Mouse (Mus musculus): Measurements from ENCODE around the gene Tmem117. TPM values are rescaled to one million over a fixed set of nuclear protein-coding genes. Genes with fewer than 3 reads are reported as not detected.

Gene Tmem117
- total RNA-seq, 2 experiments from 2014 or later, result 8.1 to 9.2 TPM

Other genes starting within 250 kb of the Tmem117 start
- gene Adamts20, start 163.8 kb upstream of the Tmem117 start, total RNA-seq (2021), result 1 to 10 TPM in 1 of 2 experiments, under 1 TPM in 1; 0.95 to 1.6 TPM
- gene Pus7l, start 85.7 kb upstream of the Tmem117 start, total RNA-seq (2021), result 1 to 10 TPM; 2.8 to 3.0 TPM
- 1 to 10 TPM; 5.6 to 6.5 TPM for gene Irak4, start 85.6 kb upstream of the Tmem117 start, total RNA-seq (2021)
- 10 to 100 TPM; 31.1 to 39.1 TPM for gene Twf1, start 39.3 kb upstream of the Tmem117 start, total RNA-seq (2021)

All from heart, postnatal 4 days (tissue).